Mouse (Mus musculus) hematopoietic stem cell, adult 5-6 weeks (primary cell): Measurements from ENCODE around the gene Hoxc4. TPM values are rescaled to one million over a fixed set of nuclear protein-coding genes. Genes with fewer than 3 reads are reported as not detected.
A peak's percentile ranks its signal among the peaks of the same experiment; 100 is the strongest.

Experiments used
- ATAC-seq, 2 experiments: fragments of 125-278 bp in 1 of 2; replicated peaks in 1 of 2; 2 replicates each; pipeline ENCODE4 v1.8.0; 2016 to 2017; ENCODE audit warnings: inconsistent platforms in 2 of 2, mild to moderate bottlenecking in 2 of 2, moderate number of reproducible peaks in 2 of 2, low read depth in 1 of 2, moderate TSS enrichment in 1 of 2; ENCODE audit not compliant: low FRiP score in 2 of 2, poor library complexity in 2 of 2, severe bottlenecking in 2 of 2, insufficient read depth in 1 of 2, low TSS enrichment in 1 of 2
- total RNA-seq: library from RNA; stranded (forward); fragments of 172-1452, 232-1000 nt; gene quantifications from 2 replicates; pipeline ENCODE4 v1.2.3, GENCODE M21; 2017

Hoxc4 gene
- total RNA-seq, 1 experiment from 2014 or later, result 0.69 TPM

DNA sequence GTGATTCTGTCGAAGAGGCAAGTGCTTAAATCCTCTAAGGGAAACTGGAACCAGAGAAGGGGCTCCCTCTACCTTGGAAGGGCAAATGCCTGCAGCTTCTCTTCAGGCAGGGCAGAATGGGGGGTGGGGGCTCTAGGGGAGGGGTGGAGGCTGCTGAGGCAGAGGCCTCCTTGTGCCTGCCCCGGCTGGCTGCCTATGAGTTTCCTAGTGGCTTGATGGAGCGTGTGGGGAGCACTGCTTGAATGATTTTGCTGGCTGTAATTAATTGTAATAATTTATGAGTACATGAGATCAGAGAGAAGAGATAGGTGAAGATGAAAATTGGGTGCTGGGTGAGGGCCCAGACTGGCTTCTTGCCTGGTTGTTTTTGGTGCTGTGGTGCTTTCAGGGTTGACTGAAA, 33.8 kb upstream of the Hoxc4 start:
- ATAC-seq, result no peak

DNA sequence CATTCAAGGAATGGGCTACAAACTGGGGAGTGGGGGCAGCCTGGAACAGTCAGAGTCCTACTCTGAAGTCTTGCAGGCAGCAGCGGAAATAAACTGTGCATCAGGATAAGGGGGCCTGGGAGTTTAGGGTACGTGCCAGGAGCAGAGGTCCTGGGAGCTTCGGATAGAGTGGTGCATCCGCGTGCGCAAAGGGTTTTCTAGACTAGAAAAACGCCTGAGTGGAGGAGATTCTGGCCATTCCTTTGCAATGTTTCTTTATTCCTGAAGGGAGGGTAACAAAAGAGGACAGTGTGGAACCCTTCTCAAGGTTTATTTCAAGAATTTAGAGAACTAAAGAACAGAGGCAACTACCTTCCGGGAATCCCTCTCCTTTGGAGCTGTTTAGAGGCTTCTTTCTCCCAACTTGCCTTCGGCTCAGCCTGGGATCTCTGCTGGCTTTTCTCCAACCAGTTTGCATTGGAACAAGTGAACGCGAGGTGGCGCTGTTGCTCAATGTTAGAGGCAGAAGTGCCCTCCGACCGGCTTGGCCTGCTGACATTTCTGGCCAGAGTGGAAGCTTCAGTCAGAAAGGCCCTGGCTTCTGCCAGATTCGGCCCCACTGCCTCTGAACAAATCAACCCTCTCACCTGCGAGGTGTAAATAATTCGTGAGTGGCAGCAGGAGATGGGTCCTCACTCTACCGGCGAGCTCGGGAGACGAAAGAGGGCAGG, 31.5 kb upstream of the Hoxc4 start:
- ATAC-seq, result peak; percentile 40 to 65; a peak in 2 of 4 replicates

DNA sequence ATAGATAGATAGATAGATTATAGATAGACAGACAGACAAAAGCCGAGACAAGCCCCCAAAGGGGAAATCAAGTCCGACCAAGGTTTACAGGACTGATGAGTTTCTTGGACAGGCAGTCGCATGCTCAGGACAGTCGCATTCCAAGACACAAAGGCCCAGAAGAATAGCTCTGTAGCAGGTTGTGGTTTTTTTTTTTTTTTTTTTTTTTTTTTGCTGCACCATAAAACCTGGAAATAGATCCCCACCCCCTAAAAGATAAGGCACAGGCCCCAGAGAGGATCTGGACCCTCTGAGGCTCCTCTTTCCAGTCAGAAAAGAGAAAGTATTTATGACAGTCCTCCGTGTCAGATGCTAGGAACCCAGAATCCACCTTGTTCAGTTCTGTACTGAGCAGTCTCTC, 30.7 kb upstream of the Hoxc4 start:
- ATAC-seq, result no peak

DNA sequence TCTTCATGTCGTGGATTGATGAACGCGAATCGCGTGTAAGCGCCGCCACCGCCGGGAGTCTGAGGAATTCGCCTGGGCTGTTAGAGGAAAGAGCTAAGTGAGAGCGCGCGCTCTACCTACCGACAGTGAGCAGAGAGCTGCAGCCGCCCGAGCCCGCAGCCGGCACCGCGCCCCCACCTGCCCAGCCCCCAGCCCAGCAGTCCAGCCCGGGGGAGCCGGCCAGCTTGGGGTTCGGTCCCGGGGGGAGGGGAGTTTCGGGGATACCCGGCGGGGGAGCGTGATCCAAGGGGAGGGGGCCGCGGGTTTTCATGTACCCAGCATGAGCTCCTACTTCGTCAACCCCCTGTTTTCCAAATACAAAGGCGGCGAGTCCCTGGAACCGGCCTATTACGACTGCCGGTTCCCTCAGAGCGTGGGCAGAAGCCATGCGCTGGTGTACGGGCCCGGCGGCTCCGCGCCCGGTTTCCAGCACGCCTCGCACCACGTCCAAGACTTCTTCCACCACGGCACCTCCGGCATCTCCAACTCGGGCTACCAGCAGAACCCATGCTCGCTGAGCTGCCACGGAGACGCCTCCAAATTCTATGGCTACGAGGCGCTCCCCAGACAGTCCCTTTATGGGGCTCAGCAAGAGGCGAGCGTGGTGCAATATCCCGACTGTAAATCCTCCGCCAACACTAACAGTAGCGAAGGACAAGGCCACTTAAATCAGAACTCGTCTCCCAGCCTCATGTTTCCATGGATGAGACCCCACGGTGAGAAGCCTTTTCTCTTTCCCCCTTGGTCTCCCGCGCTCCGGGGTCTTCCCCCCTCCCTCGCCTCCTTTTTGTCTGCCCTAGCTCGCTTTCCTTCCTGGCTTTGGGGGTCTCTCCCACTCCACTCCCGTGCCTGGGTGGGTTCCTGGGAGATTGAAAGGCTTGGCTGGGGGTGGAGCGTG, 28.0 kb upstream of the Hoxc4 start, which contains the start of gene Hoxc8:
Gene Hoxc8 (plus strand): TSS at position 147 of the 937 bp plus-strand sequence.
- no peak for ATAC-seq

DNA sequence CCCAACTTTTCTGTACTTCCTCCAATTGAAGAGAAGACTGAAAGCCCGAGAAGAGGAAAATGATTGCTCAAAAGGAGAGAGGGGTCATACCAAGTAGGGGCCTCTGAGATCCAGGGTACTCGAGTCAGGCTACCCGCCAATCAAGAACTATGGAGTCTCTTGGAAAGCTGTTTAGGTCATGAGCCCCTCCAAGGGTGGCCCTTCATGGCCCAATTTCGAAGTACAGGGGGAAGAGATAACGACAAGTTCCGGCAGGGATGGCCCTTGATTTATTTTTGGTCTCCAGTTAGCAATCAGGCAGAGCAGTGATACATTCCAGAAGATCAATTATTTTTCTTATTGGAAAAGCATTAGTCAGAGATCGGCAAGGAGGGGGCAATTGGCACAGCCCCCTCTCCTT, 27.0 kb upstream of the Hoxc4 start:
- no peak for ATAC-seq

DNA sequence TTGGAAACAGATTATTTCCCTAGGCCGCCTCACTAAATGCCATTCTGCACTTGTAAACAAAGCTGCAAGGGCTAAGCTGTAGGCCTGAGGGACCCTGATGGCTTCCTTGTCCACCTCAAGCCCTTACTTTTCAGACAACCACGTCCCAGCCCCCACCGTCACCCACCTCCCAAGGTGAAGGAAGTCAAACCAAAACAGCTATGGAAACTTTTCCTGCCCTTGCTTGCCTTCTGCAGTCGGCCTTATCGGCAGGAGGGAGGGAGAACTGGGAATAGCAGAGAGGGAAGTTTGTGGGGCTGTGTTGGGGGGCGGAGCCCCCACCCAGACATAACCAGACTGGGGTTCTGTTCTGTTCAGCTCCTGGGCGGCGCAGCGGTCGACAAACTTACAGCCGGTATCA, 26.5 kb upstream of the Hoxc4 start:
- ATAC-seq, result no peak

DNA sequence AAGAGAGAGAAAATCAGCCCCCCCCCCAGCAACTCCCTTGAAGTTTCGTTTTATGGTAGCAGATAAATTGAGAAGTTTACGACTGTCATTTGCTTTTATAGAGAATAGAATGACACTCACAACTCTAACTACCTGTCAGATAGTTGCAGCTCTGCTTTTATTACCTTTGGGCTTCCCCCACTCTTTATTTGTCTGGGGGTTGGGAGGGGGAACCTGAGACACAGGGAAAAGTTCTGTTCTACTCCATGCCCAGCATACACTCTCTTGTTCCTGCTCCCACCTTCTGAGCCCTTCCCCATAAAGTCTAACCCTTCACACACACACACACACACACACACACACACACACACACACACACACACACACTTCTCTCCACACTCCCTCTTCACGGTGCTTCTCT, 25.9 kb upstream of the Hoxc4 start:
- ATAC-seq, result no peak

DNA sequence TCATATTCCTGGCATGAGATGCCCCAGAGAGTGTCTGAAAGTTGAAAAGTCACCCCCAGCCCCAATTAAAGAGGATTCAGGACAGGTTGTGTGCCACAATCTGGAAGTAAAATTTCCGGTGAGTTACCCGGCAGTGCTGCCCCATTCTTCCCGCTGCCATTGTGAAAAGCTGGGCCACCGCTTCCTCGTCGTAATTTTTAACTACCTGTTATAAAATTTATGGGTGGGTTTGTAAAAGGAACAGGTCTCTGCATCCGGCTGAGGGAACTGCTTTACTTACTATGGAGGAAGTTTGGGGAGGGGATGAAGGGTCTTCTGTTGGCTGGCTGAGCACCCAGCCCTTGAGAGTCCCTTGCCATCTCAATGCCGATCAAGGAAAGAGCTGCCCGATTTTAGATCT, 22.2 kb upstream of the Hoxc4 start:
- ATAC-seq, result no peak

DNA sequence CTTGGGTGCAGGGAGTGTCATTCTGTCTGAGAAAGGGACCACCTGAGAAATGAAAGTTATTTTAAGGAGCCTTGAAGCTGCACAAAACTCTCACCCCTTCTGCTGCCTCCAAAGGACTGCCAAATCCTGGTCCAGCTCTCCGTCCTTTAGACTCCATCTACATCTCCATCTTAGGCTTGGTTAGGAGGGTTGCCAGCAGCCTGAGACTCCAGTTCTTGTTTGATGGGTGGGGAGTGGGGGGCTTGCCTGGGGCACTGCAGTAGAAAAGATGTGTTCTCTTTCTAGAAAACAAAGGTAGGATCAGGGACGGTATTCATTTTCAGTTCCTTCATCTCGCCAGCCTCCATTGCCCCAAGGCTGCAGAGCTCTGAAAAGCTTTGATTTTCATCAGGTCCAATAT, 21.3 kb upstream of the Hoxc4 start:
- no peak for ATAC-seq

DNA sequence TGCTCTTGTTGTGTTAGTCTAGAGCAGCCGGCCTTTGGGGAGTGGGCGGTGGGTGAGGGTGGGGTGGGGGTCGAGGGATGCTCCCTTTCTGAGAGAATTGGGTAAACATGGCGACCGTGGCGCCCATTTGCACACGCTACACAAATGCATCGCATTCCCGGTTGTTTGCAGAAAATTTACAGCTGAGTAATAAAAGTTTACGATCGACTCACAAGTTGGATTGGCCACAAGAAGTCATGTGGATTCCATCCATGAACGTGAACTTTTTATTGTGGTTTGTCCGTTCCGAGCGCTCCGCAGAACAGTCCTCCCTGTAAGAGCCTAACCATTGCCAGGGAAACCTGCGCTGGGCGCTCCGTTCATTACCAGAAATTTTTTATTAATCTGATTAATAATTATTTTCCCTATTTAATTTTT, 20.8 kb upstream of the Hoxc4 start, which contains the start of gene Hoxc6:
Gene Hoxc6 (plus strand): TSS at position 319 of the 417 bp plus-strand sequence.
- no peak for ATAC-seq

DNA sequence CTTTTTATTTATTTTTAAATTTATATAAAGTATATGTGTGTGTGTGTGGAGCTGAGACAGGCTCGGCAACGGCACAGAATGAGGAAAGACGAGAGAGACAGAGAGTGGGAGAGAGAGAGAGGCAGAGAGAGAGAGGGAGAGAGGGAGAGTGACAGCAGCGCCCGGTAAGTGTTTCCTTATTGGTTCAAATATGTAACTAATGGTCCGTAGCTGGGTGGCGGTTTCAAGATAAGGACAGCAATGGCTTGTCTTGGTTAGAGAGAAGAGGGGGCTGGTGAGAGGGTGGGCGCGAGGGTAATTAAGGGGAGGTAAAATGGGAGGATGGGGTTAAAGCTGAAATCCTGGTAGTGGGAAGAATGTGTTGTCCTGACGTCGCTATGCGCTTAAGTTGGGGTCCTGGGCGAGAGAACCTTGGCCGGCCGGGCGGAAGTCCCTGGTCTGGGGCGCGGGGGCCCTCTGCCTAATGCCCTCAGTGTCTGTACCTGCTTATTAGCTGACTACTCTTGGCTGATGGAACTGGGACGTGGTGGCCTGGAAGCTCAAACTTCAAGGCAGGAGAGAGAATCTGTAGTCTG, 20.0 kb upstream of the Hoxc4 start:
- ATAC-seq, result no peak

DNA sequence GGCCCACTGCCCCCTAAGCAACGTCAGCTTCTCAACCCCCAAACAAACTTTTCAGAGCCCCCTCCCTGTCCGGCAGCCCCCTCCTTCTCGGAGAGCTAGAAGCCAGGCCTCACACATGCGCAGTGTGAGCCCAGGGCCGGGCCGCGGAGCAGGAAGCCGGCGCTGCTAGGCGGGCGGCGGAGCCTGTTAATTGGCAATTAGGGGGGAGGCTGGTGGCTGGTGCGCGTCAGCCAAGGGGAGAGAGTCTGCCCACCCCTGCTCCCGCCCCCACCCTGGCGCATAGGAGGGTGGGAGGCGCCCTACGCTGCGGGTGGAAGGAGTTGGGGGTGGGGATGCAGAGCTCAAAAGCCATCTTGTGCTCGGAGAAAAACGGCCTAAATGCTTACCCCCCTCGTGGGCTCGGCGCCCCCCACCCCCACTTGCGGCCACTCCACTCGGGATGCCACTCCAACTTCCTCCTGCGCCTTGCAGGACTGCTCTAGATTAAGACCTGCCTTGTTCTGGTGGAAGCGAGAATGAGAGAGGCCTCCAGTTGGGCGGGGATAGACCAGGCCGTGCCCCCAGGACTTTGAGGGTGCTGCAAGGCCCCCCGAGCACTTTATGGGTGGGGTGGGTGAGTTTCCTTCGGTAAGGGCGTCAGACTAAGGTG, 19.4 kb upstream of the Hoxc4 start:
- peak; percentile 28 to 47; a peak in 3 of 4 replicates for ATAC-seq

DNA sequence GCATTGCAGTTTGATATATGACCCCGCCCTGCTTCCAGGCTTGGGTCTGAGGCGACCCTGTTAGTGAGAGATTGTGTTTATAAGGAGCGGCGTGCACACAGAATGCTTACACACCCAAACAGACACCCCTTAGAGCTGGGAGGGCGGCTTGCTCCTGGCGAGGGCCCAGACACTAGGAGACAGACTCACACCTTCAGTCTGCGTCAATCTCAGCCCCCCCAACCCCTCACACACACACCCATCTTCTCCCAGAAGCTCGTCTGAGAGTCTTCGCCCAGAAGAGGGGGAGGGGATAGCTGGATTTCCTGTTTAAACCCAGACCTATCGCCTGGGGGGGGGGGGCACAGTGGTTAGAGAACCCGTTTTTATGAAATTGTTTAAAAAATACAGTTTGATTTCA, 18.8 kb upstream of the Hoxc4 start:
- ATAC-seq, result no peak

DNA sequence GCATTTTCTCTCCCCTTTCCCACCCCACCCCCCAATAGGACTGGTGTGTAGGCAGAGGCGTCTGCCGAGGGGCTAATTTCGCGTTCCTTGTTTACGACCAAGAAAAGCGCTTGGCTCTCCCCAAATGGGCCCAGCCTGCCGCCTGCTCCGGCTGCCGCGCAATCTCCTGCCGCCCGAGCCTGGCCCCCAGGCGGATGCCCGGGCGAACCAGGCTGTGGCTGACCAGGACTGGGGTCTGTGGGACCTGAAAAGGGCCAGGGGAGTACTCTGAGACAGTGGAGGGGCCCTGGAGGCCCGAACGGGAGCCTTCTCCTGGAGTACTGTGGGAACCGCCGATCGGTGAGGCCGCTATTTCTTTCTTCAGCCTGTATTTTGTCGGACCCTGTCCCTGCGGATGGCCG, 18.2 kb upstream of the Hoxc4 start:
- no peak for ATAC-seq

DNA sequence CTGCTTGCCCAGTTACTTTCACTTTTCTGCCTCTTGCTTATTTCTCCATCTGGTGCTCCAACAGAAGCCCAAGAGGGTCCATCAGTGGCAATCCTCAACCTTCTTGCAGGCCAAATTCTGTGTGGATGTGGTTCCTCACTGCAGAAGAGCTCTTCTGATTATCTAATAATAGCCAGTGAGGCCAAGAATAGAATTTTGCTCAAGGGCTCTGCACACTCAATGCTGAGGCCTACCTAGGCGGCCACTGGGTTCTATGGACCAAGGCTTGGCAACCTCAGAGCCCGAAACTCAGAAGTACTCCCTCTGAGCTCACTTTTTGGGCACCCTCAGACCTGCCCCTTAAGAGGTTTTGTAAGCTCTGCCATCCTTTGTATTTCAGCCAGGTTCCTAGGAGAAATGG, 17.4 kb upstream of the Hoxc4 start:
- no peak for ATAC-seq

DNA sequence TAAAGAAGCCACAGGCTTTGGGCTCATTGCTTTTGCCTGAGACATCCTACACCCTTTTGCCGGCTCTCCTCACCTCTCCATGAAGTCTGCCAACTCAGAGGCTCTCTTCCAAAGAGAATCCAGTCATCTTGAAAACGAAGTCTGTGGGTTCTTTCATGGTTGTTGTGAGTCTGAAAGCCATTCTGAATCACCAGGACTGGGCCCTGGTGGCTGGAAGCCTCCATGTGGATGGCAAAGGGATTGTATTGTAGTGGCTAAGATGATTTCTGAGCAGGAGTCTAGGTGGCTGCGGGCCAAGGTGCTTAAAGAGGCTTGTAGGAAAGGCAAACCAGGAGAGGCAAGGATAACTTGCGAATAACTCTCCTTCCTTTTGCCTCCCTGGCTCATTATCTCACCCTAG, 16.6 kb upstream of the Hoxc4 start:
- ATAC-seq, result no peak

DNA sequence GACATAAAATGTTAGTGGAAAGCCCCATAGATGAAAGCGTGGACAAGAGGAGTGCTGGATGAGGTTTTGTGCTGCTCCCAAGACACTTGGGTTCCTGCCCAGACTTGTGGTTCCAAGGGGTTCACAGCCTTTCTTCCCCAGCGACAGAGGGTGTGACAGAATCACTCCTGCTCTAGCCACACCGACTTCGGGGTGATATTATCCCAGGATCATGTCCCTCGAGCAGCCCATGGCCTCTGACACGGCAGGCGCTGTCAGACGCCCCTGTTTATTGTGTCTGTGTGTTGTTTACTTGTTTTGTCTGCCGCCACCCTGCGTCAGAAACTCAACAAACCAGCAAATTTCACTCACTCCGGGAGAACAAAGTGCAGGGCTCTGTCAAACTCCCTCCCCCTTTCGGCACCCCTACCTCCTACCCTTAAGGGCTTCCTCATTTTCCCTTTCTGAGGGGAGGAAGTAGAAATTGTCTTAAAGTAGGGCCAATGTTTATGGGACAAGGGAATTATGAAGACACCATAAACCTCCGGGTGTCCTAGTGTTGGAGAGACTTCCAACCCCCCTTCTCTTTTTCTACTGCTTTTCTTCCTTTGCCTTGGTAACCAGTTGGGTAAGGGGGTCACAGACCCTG, 15.8 kb upstream of the Hoxc4 start:
- no peak for ATAC-seq
